Mouse (Mus musculus) skeletal muscle tissue, adult 2 months (tissue): ENCODE results near the gene Gm20388.

Experiments
- DNase-seq: peaks from one replicate; pipeline ENCODE4 v3.0.0-alpha.2; 2012; ENCODE audit warnings: low read depth, low spot score

Gene Gm20388

GRCm38 (mm10) chr8:123361082-123361739 is 3450.6 kb downstream of the Gm20388 start:
- DNase-seq = peak; percentile 36

GRCm38 (mm10) chr8:123373403-123374238 is 3463.0 kb downstream of the Gm20388 start, which contains the start of gene Tcf25:
Gene Tcf25 (plus strand): TSS chr8:123373753.
- peak; percentile 98 for DNase-seq

GRCm38 (mm10) chr8:123374239-123374578 is 3463.6 kb downstream of the Gm20388 start:
- peak; percentile 91 for DNase-seq

- peak; percentile 68 for DNase-seq
Measured at GRCm38 (mm10) chr8:123375701-123376100, 3465.1 kb downstream of the Gm20388 start.

- no peak for DNase-seq
Measured at GRCm38 (mm10) chr8:123376106-123376505, 3465.5 kb downstream of the Gm20388 start.

- no peak for DNase-seq
Measured at GRCm38 (mm10) chr8:123381711-123382110, 3471.1 kb downstream of the Gm20388 start.

- DNase-seq = no peak
Measured at GRCm38 (mm10) chr8:123382516-123382915, 3471.9 kb downstream of the Gm20388 start.

- no peak for DNase-seq
Measured at GRCm38 (mm10) chr8:123384883-123385540, 3474.4 kb downstream of the Gm20388 start.

- DNase-seq = no peak
Measured at GRCm38 (mm10) chr8:123387041-123387440, 3476.4 kb downstream of the Gm20388 start.

- DNase-seq = no peak
Measured at GRCm38 (mm10) chr8:123387801-123388200, 3477.2 kb downstream of the Gm20388 start.

GRCm38 (mm10) chr8:123389026-123389425 is 3478.4 kb downstream of the Gm20388 start:
- no peak for DNase-seq

- DNase-seq = no peak
Measured at GRCm38 (mm10) chr8:123398308-123398707, 3487.7 kb downstream of the Gm20388 start.

- DNase-seq = no peak
Measured at GRCm38 (mm10) chr8:123401936-123402335, 3491.3 kb downstream of the Gm20388 start.

- no peak for DNase-seq
Measured at GRCm38 (mm10) chr8:123402730-123403326, 3492.2 kb downstream of the Gm20388 start.

GRCm38 (mm10) chr8:123404521-123404920 is 3493.9 kb downstream of the Gm20388 start:
- no peak for DNase-seq

GRCm38 (mm10) chr8:123406786-123407185 is 3496.1 kb downstream of the Gm20388 start, which contains the start of gene Mc1r:
Gene Mc1r (plus strand): TSS chr8:123407107.
- no peak for DNase-seq

GRCm38 (mm10) chr8:123407612-123408011 is 3497.0 kb downstream of the Gm20388 start:
- DNase-seq = no peak

GRCm38 (mm10) chr8:123408586-123409544 is 3498.2 kb downstream of the Gm20388 start:
- DNase-seq = no peak

GRCm38 (mm10) chr8:123410049-123410587 is 3499.5 kb downstream of the Gm20388 start:
- peak; percentile 60 for DNase-seq

- DNase-seq = no peak
Measured at GRCm38 (mm10) chr8:123410788-123411187, 3500.1 kb downstream of the Gm20388 start.
